Mouse (Mus musculus): Measurements from ENCODE around the gene Aktip. TPM values are rescaled to one million over a fixed set of nuclear protein-coding genes. Genes with fewer than 3 reads are reported as not detected.

Aktip gene
- total and polyA plus RNA-seq, 2 experiments from 2014 or later = 133 TPM

DNA sequence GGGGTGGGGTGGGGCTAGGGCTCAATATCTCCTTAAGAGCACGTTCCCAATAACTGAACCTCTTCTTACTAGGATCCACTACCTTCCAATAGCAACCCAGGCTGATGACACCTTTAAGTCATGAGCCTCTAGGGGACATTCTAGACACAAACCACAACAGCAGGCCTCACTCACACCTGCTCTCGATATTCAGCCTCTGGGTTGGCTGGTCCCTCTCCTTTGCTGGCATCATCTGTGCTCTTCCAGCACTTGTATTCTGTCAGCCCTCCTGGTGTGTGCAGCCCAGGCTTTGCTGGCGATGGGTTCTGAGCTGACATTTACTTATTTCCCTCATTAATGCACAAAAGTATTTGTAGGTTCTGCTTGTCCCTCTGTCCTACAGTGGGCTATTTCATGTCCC is 14.5 kb upstream of the Aktip start:
- no peak overlapping the region for H3K4me3 ChIP-seq (ENCODE audit: low read depth, low read length)
- no peak overlapping the region for H3K9ac ChIP-seq (replicated peaks; ENCODE audit: low read length, poor library complexity, severe bottlenecking)
- no peak for TF ChIP-seq CTCF (IDR thresholded peaks at IDR 0.05)
- no peak overlapping the region for H3K4me2 ChIP-seq (ENCODE audit: low read depth, low read length, poor library complexity, severe bottlenecking)
- H3K27ac ChIP-seq (ENCODE audit: low read depth, low read length) = no peak overlapping the region
- no peaks in the 10 kb centered on the region for H3K9me3 ChIP-seq (ENCODE audit: low read length)
- no peaks in the 10 kb centered on the region for H3K36me3 ChIP-seq (ENCODE audit: insufficient read depth, low read length)
- no peaks in the 10 kb centered on the region for H3K27me3 ChIP-seq (ENCODE audit: insufficient read depth, low read length)
- no peaks in the 10 kb centered on the region for H3K4me1 ChIP-seq (ENCODE audit: insufficient read depth, low read length)
- ATAC-seq (ENCODE audit: low FRiP score) (no peak), DNase-seq (ENCODE audit: low spot score) (no peak)
- WGBS = 68% methylated on average over 3 of the region's 3 CpGs

DNA sequence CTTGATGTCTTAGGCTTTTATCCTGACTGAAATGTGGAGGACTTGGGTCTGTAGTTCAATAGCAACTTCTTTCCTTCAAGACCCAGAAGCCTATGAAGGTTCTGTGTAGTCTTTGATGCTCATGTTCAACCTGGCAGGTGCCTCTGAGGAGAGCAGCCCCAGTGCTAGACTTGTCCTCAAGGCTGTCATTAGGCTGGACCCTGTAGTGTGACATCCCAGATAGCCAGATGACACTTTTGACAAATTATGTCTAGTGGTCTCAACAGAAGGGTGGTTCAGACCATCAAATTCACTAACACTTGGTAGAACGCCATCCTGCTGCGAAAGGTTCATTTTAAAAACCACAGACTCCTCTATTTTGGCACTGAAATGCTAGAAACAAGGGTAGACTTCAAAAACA is 13.2 kb upstream of the Aktip start:
- H3K9me3 ChIP-seq (ENCODE audit: low read length) = no peaks in the 10 kb centered on the region
- no peak for DNase-seq (ENCODE audit: low spot score)
- TF ChIP-seq CTCF (IDR thresholded peaks at IDR 0.05) = no peak
- no peaks in the 10 kb centered on the region for H3K36me3 ChIP-seq (ENCODE audit: insufficient read depth, low read length)
- 94% methylated on average over 2 of the region's 2 CpGs for WGBS
- H3K4me2 ChIP-seq (ENCODE audit: low read depth, low read length, poor library complexity, severe bottlenecking) = no peak overlapping the region
- no peak overlapping the region for H3K9ac ChIP-seq (replicated peaks; ENCODE audit: low read length, poor library complexity, severe bottlenecking)
- ATAC-seq (ENCODE audit: low FRiP score) = no peak
- H3K4me3 ChIP-seq (ENCODE audit: low read depth, low read length) = no peak overlapping the region
- no peaks in the 10 kb centered on the region for H3K27me3 ChIP-seq (ENCODE audit: insufficient read depth, low read length)
- no peak overlapping the region for H3K27ac ChIP-seq (ENCODE audit: low read depth, low read length)
- no peaks in the 10 kb centered on the region for H3K4me1 ChIP-seq (ENCODE audit: insufficient read depth, low read length)

DNA sequence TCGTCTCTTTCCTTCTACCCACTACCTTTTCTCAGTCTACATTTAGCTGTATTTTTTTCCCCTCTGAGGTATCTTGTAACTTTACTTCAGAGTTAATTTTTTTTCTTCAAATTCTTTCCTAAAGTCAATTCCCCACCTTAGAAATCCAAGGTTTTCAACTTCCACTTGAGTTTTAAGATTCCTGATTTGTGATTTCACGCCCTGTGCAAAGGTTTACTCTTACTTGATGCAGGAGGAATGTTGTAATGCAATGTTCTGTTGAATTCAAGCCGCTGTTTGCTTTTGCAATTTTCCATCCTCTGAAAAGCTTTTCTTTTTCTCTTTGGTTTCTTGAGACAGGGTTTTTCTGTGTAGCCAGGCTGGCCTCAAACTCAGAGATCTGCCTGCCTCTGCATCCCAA is 9.9 kb upstream of the Aktip start:
- Histone ChIP-seq H3K4me3 (ENCODE audit: low read depth, low read length) (no peak overlapping the region), H3K27ac (ENCODE audit: low read depth, low read length) (no peak overlapping the region), H3K36me3 (ENCODE audit: insufficient read depth, low read length) (no peaks in the 10 kb centered on the region), H3K27me3 (ENCODE audit: insufficient read depth, low read length) (no peaks in the 10 kb centered on the region), H3K9me3 (ENCODE audit: low read length) (no peaks in the 10 kb centered on the region), H3K4me2 (ENCODE audit: low read depth, low read length, poor library complexity, severe bottlenecking) (no peak overlapping the region), H3K9ac (replicated peaks; ENCODE audit: low read length, poor library complexity, severe bottlenecking) (no peak overlapping the region), H3K4me1 (ENCODE audit: insufficient read depth, low read length) (no peaks in the 10 kb centered on the region)
- no peak for DNase-seq (ENCODE audit: low spot score)
- no peak for TF ChIP-seq CTCF (IDR thresholded peaks at IDR 0.05)
- WGBS = 79% methylated on average over 3 of the region's 3 CpGs
- ATAC-seq (ENCODE audit: low FRiP score) = no peak

DNA sequence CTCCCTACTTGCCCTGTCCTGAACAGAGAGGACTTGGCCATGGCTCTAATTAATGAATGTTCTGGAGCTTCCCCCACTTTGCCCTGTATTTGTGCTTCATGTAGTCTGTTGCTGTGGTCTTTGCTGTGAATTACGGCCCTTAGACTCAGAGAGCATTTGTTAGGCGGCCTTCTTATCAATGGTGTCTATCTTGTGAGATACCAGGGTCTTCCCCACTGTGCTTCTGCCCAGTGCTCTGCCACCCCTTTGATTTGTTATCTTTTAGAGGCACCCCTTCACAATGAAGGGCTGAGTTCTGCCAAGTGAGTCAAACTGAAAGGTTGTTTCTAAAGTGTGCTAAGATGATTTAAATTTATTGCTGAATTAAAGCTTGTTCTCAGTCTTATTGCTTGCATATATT is 7.9 kb upstream of the Aktip start:
- H3K27ac ChIP-seq (ENCODE audit: low read depth, low read length) = no peak overlapping the region
- H3K9me3 ChIP-seq (ENCODE audit: low read length) = no peaks in the 10 kb centered on the region
- H3K4me2 ChIP-seq (ENCODE audit: low read depth, low read length, poor library complexity, severe bottlenecking) = no peak overlapping the region
- no peak overlapping the region for H3K4me3 ChIP-seq (ENCODE audit: low read depth, low read length)
- DNase-seq (ENCODE audit: low spot score) (no peak), ATAC-seq (ENCODE audit: low FRiP score) (no peak)
- WGBS = 77% methylated on average over 2 of the region's 2 CpGs
- H3K36me3 ChIP-seq (ENCODE audit: insufficient read depth, low read length) = no peaks in the 10 kb centered on the region
- no peak for TF ChIP-seq CTCF (IDR thresholded peaks at IDR 0.05)
- no peaks in the 10 kb centered on the region for H3K4me1 ChIP-seq (ENCODE audit: insufficient read depth, low read length)
- H3K27me3 ChIP-seq (ENCODE audit: insufficient read depth, low read length) = no peaks in the 10 kb centered on the region
- no peak overlapping the region for H3K9ac ChIP-seq (replicated peaks; ENCODE audit: low read length, poor library complexity, severe bottlenecking)

DNA sequence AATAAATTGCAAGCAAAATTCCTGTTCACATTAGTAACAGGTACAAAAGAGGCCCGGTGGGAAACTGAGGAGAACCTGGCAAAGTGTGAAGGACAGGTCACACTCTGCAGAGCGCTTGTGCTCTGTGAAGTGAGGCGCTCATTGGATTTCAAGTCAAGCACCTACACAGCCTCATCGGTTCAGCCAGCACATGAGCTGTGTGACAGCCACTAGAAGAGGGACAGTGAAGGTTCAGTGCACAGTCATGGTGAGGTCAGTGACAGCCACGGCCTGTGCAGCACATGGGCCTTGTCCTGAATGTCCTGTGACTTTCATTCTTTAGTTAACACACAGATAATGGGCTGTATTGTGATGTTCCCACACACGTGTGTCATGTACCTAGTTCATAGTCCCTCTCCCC is 6.1 kb upstream of the Aktip start:
- H3K4me2 ChIP-seq (ENCODE audit: low read depth, low read length, poor library complexity, severe bottlenecking) = no peak overlapping the region
- WGBS = 80% methylated on average over 6 of the region's 6 CpGs
- no peak for TF ChIP-seq CTCF (IDR thresholded peaks at IDR 0.05)
- no peaks in the 10 kb centered on the region for H3K9me3 ChIP-seq (ENCODE audit: low read length)
- H3K4me1 ChIP-seq (ENCODE audit: insufficient read depth, low read length) = no peaks in the 10 kb centered on the region
- H3K27ac ChIP-seq (ENCODE audit: low read depth, low read length) = no peak overlapping the region
- H3K4me3 ChIP-seq (ENCODE audit: low read depth, low read length) = no peak overlapping the region
- H3K27me3 ChIP-seq (ENCODE audit: insufficient read depth, low read length) = no peaks in the 10 kb centered on the region
- ATAC-seq (ENCODE audit: low FRiP score) (no peak), DNase-seq (ENCODE audit: low spot score) (no peak)
- H3K36me3 ChIP-seq (ENCODE audit: insufficient read depth, low read length) = no peaks in the 10 kb centered on the region
- H3K9ac ChIP-seq (replicated peaks; ENCODE audit: low read length, poor library complexity, severe bottlenecking) = no peak overlapping the region

DNA sequence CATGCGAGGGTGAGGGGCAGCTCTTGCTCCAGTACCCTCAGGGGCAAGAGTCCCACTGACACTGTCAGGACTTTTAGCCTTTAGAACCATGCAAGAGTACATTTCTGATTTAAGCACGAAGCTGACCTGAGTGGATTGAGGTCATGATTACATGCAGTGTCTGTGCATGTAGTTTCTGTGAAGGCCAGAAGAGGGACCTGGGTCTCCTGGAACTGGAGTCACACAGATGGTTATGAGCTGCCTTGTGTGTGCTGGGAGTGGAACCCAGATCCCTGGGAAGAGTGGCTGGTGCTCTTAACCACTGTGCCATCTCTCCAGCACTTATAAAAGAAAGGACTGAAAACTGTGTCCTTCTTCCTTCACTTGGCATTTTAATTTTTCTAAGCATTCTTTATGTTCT is 1.4 kb upstream of the Aktip start:
- TF ChIP-seq CTCF (IDR thresholded peaks at IDR 0.05) = no peak
- H3K27ac ChIP-seq (ENCODE audit: low read depth, low read length) = no peak overlapping the region
- DNase-seq (ENCODE audit: low spot score) = no peak
- no peaks in the 10 kb centered on the region for H3K36me3 ChIP-seq (ENCODE audit: insufficient read depth, low read length)
- no peak overlapping the region for H3K4me2 ChIP-seq (ENCODE audit: low read depth, low read length, poor library complexity, severe bottlenecking)
- H3K9me3 ChIP-seq (ENCODE audit: low read length) = no peaks in the 10 kb centered on the region
- no peaks in the 10 kb centered on the region for H3K27me3 ChIP-seq (ENCODE audit: insufficient read depth, low read length)
- ATAC-seq (ENCODE audit: low FRiP score) = no peak
- 85% methylated on average over 2 of the region's 2 CpGs for WGBS
- no peak overlapping the region for H3K9ac ChIP-seq (replicated peaks; ENCODE audit: low read length, poor library complexity, severe bottlenecking)
- H3K4me3 ChIP-seq (ENCODE audit: low read depth, low read length) = no peak overlapping the region
- no peaks in the 10 kb centered on the region for H3K4me1 ChIP-seq (ENCODE audit: insufficient read depth, low read length)

Data from midbrain, postnatal 0 days (tissue).